Comparison of ENCODE assay signal across 8 mouse cellular contexts in the genomic region with DNA sequence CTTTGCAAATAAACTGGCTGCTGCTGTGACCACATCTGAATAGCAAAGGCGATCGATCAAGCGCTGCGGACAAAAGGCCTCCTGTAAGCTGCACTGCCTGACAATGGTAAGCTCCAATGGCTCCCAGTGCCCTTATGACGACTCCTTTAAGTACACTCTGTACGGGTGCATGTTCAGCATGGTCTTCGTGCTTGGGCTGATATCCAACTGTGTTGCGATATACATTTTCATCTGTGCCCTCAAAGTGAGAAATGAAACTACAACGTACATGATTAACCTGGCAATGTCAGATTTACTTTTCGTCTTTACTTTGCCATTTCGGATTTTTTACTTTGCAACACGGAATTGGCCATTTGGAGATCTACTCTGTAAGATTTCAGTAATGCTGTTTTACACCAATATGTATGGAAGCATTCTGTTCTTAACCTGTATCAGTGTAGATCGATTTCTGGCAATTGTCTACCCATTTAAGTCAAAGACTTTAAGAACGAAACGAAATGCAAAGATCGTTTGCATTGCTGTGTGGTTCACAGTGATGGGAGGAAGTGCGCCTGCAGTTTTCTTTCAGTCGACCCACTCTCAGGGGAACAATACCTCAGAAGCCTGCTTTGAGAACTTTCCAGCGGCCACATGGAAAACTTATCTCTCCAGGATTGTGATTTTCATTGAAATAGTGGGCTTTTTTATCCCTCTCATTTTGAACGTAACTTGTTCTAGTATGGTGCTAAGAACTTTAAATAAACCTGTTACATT. TPM values are rescaled to one million over a fixed set of nuclear protein-coding genes. Genes with fewer than 3 reads are reported as not detected.
DNase-seq lines count a peak whose midpoint lies in the region; ATAC-seq and TF ChIP-seq lines count a peak whose summit lies in the region.

No protein-coding gene starts in this region.

- WGBS in heart, embryonic 14.5 days = under 1% methylated on average over 20 of the region's 20 CpGs
- WGBS in kidney, postnatal 0 days = under 1% methylated on average over 20 of the region's 20 CpGs
- WGBS in small intestine, adult 2 months = under 1% methylated on average over 20 of the region's 20 CpGs

- peak; percentile 36 for TF ChIP-seq EP300 in CH12.LX (IDR thresholded peaks at IDR 0.05; ENCODE audit: low read length)

- peak overlapping the region; percentile 41; the same call in 1 of the 2 replicates for H3K4me2 ChIP-seq in CH12.LX (ENCODE audit: insufficient read depth, low read depth, poor library complexity, severe bottlenecking)
- peak overlapping the region; percentile 55 for H3K4me2 ChIP-seq in heart, embryonic 14.5 days (ENCODE audit: low read length)
- peak overlapping the region; percentile 67 for H3K4me2 ChIP-seq in kidney, postnatal 0 days (ENCODE audit: low read length)

- TF ChIP-seq POLR2A in CH12.LX (IDR thresholded peaks at IDR 0.05; ENCODE audit: low read depth, low read length) = no peak
- TF ChIP-seq POLR2A in small intestine, adult 2 months (IDR thresholded peaks at IDR 0.05; ENCODE audit: low read depth, low read length) = no peak

- TF ChIP-seq CTCF in CH12.LX (conservative IDR thresholded peaks at IDR 0.05 in 1 of 2, IDR thresholded peaks at IDR 0.05 in 1 of 2; ENCODE audit: low read depth in 2 of 2, low read length in 2 of 2) = no peak
- TF ChIP-seq CTCF in kidney, postnatal 0 days (IDR thresholded peaks at IDR 0.05; ENCODE audit: low read depth) = no peak
- no peak for TF ChIP-seq CTCF in small intestine, adult 2 months (IDR thresholded peaks at IDR 0.05; ENCODE audit: extremely low read depth, insufficient read length, insufficient replicate concordance, low read depth, low read length)

- H3K4me3 ChIP-seq in CH12.LX (replicated peaks in 1 of 3; ENCODE audit: low read depth in 2 of 3, low read length in 2 of 3, poor library complexity in 1 of 3) = peak overlapping the region; percentile 59 to 93 (median 66)
- peak overlapping the region; percentile 53 to 87 for H3K4me3 ChIP-seq in heart, embryonic 14.5 days (ENCODE audit: control insufficient read depth in 1 of 2, insufficient read depth in 1 of 2, low read depth in 1 of 2, low read length in 2 of 2)
- peak overlapping the region; percentile 59 for H3K4me3 ChIP-seq in kidney, postnatal 0 days (replicated peaks; ENCODE audit: low read depth, low read length)
- peak overlapping the region; percentile 83 for H3K4me3 ChIP-seq in small intestine, adult 2 months (ENCODE audit: low read depth, low read length)

- H3K9ac ChIP-seq in CH12.LX (ENCODE audit: insufficient read depth, low read depth) = peak overlapping the region; percentile 55
- peak overlapping the region; percentile 84 for H3K9ac ChIP-seq in heart, embryonic 14.5 days (ENCODE audit: low read length)
- H3K9ac ChIP-seq in kidney, postnatal 0 days (ENCODE audit: low read depth, low read length) = peak overlapping the region; percentile 72

- peaks cover 0 to 21% of the 10 kb centered on the region in 2 experiments; a peak in 2 of 4 replicates for H3K4me1 ChIP-seq in CH12.LX (ENCODE audit: control insufficient read depth in 1 of 2, insufficient read depth in 2 of 2)
- H3K4me1 ChIP-seq in heart, embryonic 14.5 days (ENCODE audit: control insufficient read depth in 2 of 2, insufficient read depth in 2 of 2, low read length in 2 of 2) = peaks cover 2 to 23% of the 10 kb centered on the region in 2 experiments; a peak in 3 of 4 replicates
- peaks cover 9% of the 10 kb centered on the region for H3K4me1 ChIP-seq in kidney, postnatal 0 days (replicated peaks; ENCODE audit: insufficient read depth, low read length)
- H3K4me1 ChIP-seq in small intestine, adult 2 months (ENCODE audit: control insufficient read depth, insufficient read depth, insufficient read length, low read length) = no peaks in the 10 kb centered on the region

- in situ Hi-C loops in CH12.LX (cut with MboI; ENCODE audit: low pct_ligation_motif_present, low pct_unique_long_range_greater_than_20kb, low sequenced_read_pairs) = loop anchor here (10.0 kb wide), 2 partner anchors 64 to 104 kb away; no protein-coding TSS in a partner anchor

- no peaks in the 10 kb centered on the region for H3K27me3 ChIP-seq in CH12.LX (replicated peaks)
- no peaks in the 10 kb centered on the region for H3K27me3 ChIP-seq in heart, embryonic 14.5 days (ENCODE audit: control insufficient read depth, insufficient read depth, low read length)
- no peaks in the 10 kb centered on the region for H3K27me3 ChIP-seq in kidney, postnatal 0 days (ENCODE audit: insufficient read depth, low read length)
- H3K27me3 ChIP-seq in small intestine, adult 2 months (ENCODE audit: control insufficient read depth, insufficient read depth, low read length) = no peaks in the 10 kb centered on the region

- peaks cover 2% of the 10 kb centered on the region for H3K9me3 ChIP-seq in CH12.LX (replicated peaks; ENCODE audit: low read length)
- H3K9me3 ChIP-seq in heart, embryonic 14.5 days (ENCODE audit: control insufficient read depth, low read length) = no peaks in the 10 kb centered on the region
- H3K9me3 ChIP-seq in kidney, postnatal 0 days (replicated peaks; ENCODE audit: low read length) = no peaks in the 10 kb centered on the region

- peaks cover 0 to 8% of the 10 kb centered on the region in 2 experiments for H3K36me3 ChIP-seq in CH12.LX (replicated peaks in 1 of 2; ENCODE audit: control insufficient read depth in 1 of 2, insufficient read depth in 1 of 2, low read length in 1 of 2)
- peaks cover 12% of the 10 kb centered on the region; the same call in 1 of the 2 replicates for H3K36me3 ChIP-seq in heart, embryonic 14.5 days (ENCODE audit: control insufficient read depth, insufficient read depth, low read length)
- 0 out of 2 replicates have a peak, but pooled peaks cover 4% of the 10 kb centered on the region for H3K36me3 ChIP-seq in kidney, postnatal 0 days (ENCODE audit: insufficient read depth, low read length)
- peaks cover 5% of the 10 kb centered on the region for H3K36me3 ChIP-seq in small intestine, adult 2 months (ENCODE audit: control insufficient read depth, insufficient read depth, low read length)

- ATAC-seq in heart, embryonic 14.5 days (ENCODE audit: insufficient number of reproducible peaks, insufficient read depth, low FRiP score, low read depth) = peak; percentile 84
- ATAC-seq in kidney, postnatal 0 days (replicated peaks; ENCODE audit: low FRiP score, low read depth) = peak; percentile 65

- peaks cover 3% of the 10 kb centered on the region for H3K79me2 ChIP-seq in CH12.LX (replicated peaks; ENCODE audit: control insufficient read depth, extremely low read depth, insufficient read depth, poor library complexity, severe bottlenecking)

- peak overlapping the region; percentile 26 for H3K27ac ChIP-seq in CH12.LX (ENCODE audit: insufficient read depth, low read depth)
- H3K27ac ChIP-seq in heart, embryonic 14.5 days (replicated peaks in 1 of 2; ENCODE audit: control insufficient read depth in 1 of 2, insufficient read depth in 1 of 2, low read depth in 2 of 2, low read length in 2 of 2) = peak overlapping the region; percentile 87 to 98
- H3K27ac ChIP-seq in kidney, postnatal 0 days = peak overlapping the region; percentile 93
- peak overlapping the region; percentile 91 for H3K27ac ChIP-seq in small intestine, adult 2 months (ENCODE audit: insufficient read depth, low read depth, low read length)

- peak; percentile 41 for DNase-seq in 3134 (ENCODE audit: extremely low read depth, insufficient read length, low spot score)
- peak; percentile 55 for DNase-seq in CH12.LX (ENCODE audit: extremely low read depth)
- peak; percentile 87 for DNase-seq in embryo, embryonic 10 days (ENCODE audit: low spot score)
- DNase-seq in kidney, postnatal 0 days (ENCODE audit: low spot score) = peak; percentile 89
- DNase-seq in lung, postnatal 4 days = peak; percentile 40 to 55
- DNase-seq in cerebellum, adult 11 months = no peak

- dilution Hi-C loops in CH12.LX (cut with MboI; ENCODE audit: extremely low pct_ligation_motif_present, extremely low pct_unique_long_range_greater_than_20kb, low sequenced_read_pairs) = no loop called here

- TF ChIP-seq RAD21 in CH12.LX (IDR thresholded peaks at IDR 0.05; ENCODE audit: low read depth, low read length) = no peak

TF ChIP-seq in CH12.LX, 34 proteins besides CTCF, POLR2A, EP300 and RAD21 (continues in another document):
- TF ChIP-seq JUND (conservative IDR thresholded peaks at IDR 0.05; ENCODE audit: low read depth, low read length) = 0 out of 2 replicates have a peak, but pooled peaks have one; percentile 12
- TF ChIP-seq SMC3 (IDR thresholded peaks at IDR 0.05; ENCODE audit: low read depth, low read length) = no peak
- peak; percentile 60; the same call in 1 of the 2 replicates for TF ChIP-seq MYC (IDR thresholded peaks at IDR 0.05; ENCODE audit: low read depth, low read length)
- no peak for TF ChIP-seq GABPA (IDR thresholded peaks at IDR 0.05; ENCODE audit: insufficient replicate concordance, low read depth, low read length)
- TF ChIP-seq KAT2A (IDR thresholded peaks at IDR 0.05; ENCODE audit: insufficient replicate concordance, low read length) = 0 out of 2 replicates have a peak, but pooled peaks have one; percentile 33
- peak; percentile 43; the same call in 1 of the 2 replicates for TF ChIP-seq MEF2A (IDR thresholded peaks at IDR 0.05; ENCODE audit: borderline replicate concordance, low read depth, low read length)
- no peak for TF ChIP-seq NRF1 (IDR thresholded peaks at IDR 0.05; ENCODE audit: low read depth, low read length)
- TF ChIP-seq ZMIZ1 (IDR thresholded peaks at IDR 0.05; ENCODE audit: low read depth, low read length) = peak; percentile 23; the same call in 1 of the 2 replicates
- TF ChIP-seq IRF4 (IDR thresholded peaks at IDR 0.05; ENCODE audit: low read depth, low read length) = no peak
- TF ChIP-seq ELF1 (IDR thresholded peaks at IDR 0.05; ENCODE audit: low read depth, low read length) = peak; percentile 47; the same call in 1 of the 2 replicates
- peak; percentile 85 for TF ChIP-seq CHD1 (IDR thresholded peaks at IDR 0.05; ENCODE audit: low read depth, low read length)
- 0 out of 2 replicates have a peak, but pooled peaks have one; percentile 24 for TF ChIP-seq BHLHE40 (IDR thresholded peaks at IDR 0.05; ENCODE audit: low read depth, low read length)
- peak; percentile 67 for TF ChIP-seq MAX (IDR thresholded peaks at IDR 0.05; ENCODE audit: low read length)
- peak; percentile 21; the same call in 1 of the 2 replicates for TF ChIP-seq SIN3A (IDR thresholded peaks at IDR 0.05; ENCODE audit: low read length)
- TF ChIP-seq UBTF (IDR thresholded peaks at IDR 0.05; ENCODE audit: low read depth, low read length) = peak; percentile 89
- TF ChIP-seq MAZ (IDR thresholded peaks at IDR 0.05; ENCODE audit: low read depth, low read length) = 0 out of 2 replicates have a peak, but pooled peaks have one; percentile 28

RNA-seq across cellular contexts. Expression of a gene that starts 1.0 kb away (rescaled TPM):
- total RNA-seq in CH12.LX (2012; rRNA removed) (2.9 and 3.1 TPM in 2 replicates), CH12.LX (2014; rRNA removed) (6.4 and 7.5 TPM in 2 replicates)
- polyA plus RNA-seq in CH12.LX (2012; ENCODE audit: insufficient read length, low read depth) = 2.3 and 3.2 TPM in 2 replicates
- 9.3 TPM in 2 replicates for polyA plus RNA-seq in heart, embryonic 14.5 days (2014; fragmentation: Nextera tagmentation; extraction: Ambion mirVana)
- polyA plus RNA-seq in kidney, postnatal 0 days (2015; fragmentation: Nextera tagmentation; extraction: Ambion mirVana) = 15.5 and 15.9 TPM in 2 replicates
- polyA plus RNA-seq in small intestine, adult 2 months (2012; rRNA removed) = 0.33 and 0.91 TPM in 2 replicates

Comparison
In these comparisons a context has a peak if more than half of its experiments do, and no peak if none do; other contexts are left out.
1. H3K27ac ChIP-seq: peak in every context shown above with its lines; median percentile 93 in kidney, postnatal 0 days; 92 in heart, embryonic 14.5 days; 91 in small intestine, adult 2 months; 26 in CH12.LX.